Mouse (Mus musculus): Measurements from ENCODE around the gene Gm49354. TPM values are rescaled to one million over a fixed set of nuclear protein-coding genes. Genes with fewer than 3 reads are reported as not detected.
"Not testable (repeated sequence)": the region's sequence is repeated elsewhere in the genome, so short reads cannot be mapped to it uniquely, and the experiment has no call there.

The Gm49354 gene
- total RNA-seq, 2 experiments from 2014 or later = not detected

DNA sequence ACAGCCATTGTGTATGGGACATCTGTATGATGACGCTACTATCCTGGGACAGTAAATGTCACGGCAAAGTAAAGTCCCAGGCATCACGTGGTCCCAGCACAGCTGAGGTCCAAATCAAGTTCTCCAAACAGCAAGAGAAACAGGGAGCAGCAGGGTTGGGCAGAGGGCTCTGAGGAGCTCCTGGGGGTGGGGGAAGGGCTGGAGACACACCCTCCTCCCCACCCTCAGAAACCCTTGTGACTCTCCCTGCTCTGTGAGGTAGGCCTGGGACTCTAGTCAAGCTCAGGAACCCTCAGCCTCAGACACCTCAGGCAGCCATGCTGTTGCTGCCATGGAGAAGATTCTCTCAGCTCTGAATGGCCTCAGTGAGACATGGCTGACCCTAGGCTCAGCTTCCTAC is 70.1 kb downstream of the Gm49354 start, which contains the start of gene Spata31d1b:
TSS of gene Spata31d1b (plus strand) at position 301 of the 400 bp plus-strand sequence.
- DNase-seq = not testable (repeated sequence)

DNA sequence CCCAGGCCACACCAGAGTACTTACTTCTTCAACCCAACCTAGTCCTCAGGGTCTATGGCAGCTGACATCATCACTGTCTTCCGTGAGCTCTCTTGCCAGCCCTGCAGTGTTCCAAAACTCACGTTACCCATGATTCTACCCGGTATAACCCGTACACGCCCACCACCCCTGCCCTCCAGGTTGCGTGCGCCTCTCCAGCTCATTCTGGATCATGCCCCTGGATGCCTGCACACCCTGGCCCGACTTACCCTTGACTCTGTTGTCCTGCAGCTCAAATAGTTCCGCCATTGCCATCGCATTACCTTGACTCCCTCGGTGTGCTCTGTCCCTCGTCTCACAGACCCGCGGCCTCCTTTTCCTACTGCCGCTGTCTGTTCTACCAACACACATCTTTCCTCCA is 71.8 kb downstream of the Gm49354 start, which contains the start of gene Spata31d1a:
TSS of gene Spata31d1a (minus strand) at position 101 of the 400 bp plus-strand sequence.
- DNase-seq = no peak

Other genes starting within 250 kb of the Gm49354 start
- 10 to 100 TPM; 35.8 to 41.9 TPM for gene Agtpbp1, start 197.0 kb downstream of the Gm49354 start, total RNA-seq (2021)
- gene Naa35, start 197.0 kb downstream of the Gm49354 start, total RNA-seq (2021) = 10 to 100 TPM; 69.9 to 72.4 TPM
- 1 to 10 TPM; 8.0 to 8.3 TPM for gene Golm1, start 106.4 kb downstream of the Gm49354 start, total RNA-seq (2021)
- not detected for gene 4921517D22Rik, start 88.1 kb downstream of the Gm49354 start, total RNA-seq (2021)
- gene Spata31d1a, start 71.9 kb downstream of the Gm49354 start, total RNA-seq (2021) = not detected
- not detected for gene Spata31d1b, start 70.0 kb downstream of the Gm49354 start, total RNA-seq (2021)
- not detected for gene Spata31d1d, start 50.5 kb downstream of the Gm49354 start, total RNA-seq (2021)
- under 1 TPM; 0.23 to 0.36 TPM for gene 1700014D04Rik, start 35.5 kb downstream of the Gm49354 start, total RNA-seq (2021)
- gene Isca1, start 12.4 kb downstream of the Gm49354 start, total RNA-seq (2021) = 100 to 1,000 TPM in 1 of 2 experiments, 10 to 100 TPM in 1; 97.6 to 107 TPM
- 10 to 100 TPM; 68.6 to 71.0 TPM for gene Tut7, start 40.9 kb upstream of the Gm49354 start, total RNA-seq (2021)